Mouse (Mus musculus) heart, embryonic 14.5 days (tissue): ENCODE measurements around the gene Hdac1. TPM values are rescaled to one million over a fixed set of nuclear protein-coding genes. Genes with fewer than 3 reads are reported as not detected.

Experiments used
- ATAC-seq: fragments of 200-750 bp; cut with Nextera tagmentation; 2 replicates; pipeline ENCODE4 v1.8.0; 2017; ENCODE audit warnings: low read depth, moderate TSS enrichment; ENCODE audit not compliant: insufficient number of reproducible peaks, insufficient read depth, low FRiP score
- H3K27ac ChIP-seq, 2 experiments: fragments of 200-500 bp in 1 of 2; fragments of 300-500 bp in 1 of 2; sonication (generic) in 1 of 2; replicated peaks in 1 of 2; 2 replicates each; pipeline ENCODE4 v1.5.1; 2012 to 2014; ENCODE audit warnings: low read depth in 2 of 2, low read length in 2 of 2, control low read depth in 1 of 2, mild to moderate bottlenecking in 1 of 2, mixed read lengths in 1 of 2; ENCODE audit not compliant: control insufficient read depth in 1 of 2, insufficient read depth in 1 of 2
- H3K27me3 ChIP-seq: fragments of 300-500 bp; sonication (generic); 2 replicates; pipeline ENCODE4 v1.6.1; 2014; ENCODE audit warnings: mild to moderate bottlenecking, low read length, control low read depth; ENCODE audit not compliant: control insufficient read depth, insufficient read depth
- H3K36me3 ChIP-seq: fragments of 300-500 bp; sonication (generic); 2 replicates; pipeline ENCODE4 v1.6.1; 2014; ENCODE audit warnings: mild to moderate bottlenecking, control low read depth, low read length, mixed read lengths; ENCODE audit not compliant: control insufficient read depth, insufficient read depth
- H3K4me1 ChIP-seq, 2 experiments: fragments of 200-500 bp in 1 of 2; fragments of 300-500 bp in 1 of 2; sonication (generic) in 1 of 2; 2 replicates each; pipeline ENCODE4 v1.6.1; 2012 to 2014; ENCODE audit warnings: low read length in 2 of 2, control low read depth in 1 of 2, mixed read lengths in 1 of 2; ENCODE audit not compliant: control insufficient read depth in 2 of 2, insufficient read depth in 2 of 2
- H3K4me2 ChIP-seq: fragments of 300-500 bp; sonication (generic); 2 replicates; pipeline ENCODE4 v1.6.1; 2014; ENCODE audit warnings: mild to moderate bottlenecking, low read length
- H3K4me3 ChIP-seq, 2 experiments: fragments of 200-500 bp in 1 of 2; fragments of 300-500 bp in 1 of 2; sonication (generic) in 1 of 2; 2 replicates each; pipeline ENCODE4 v1.5.1; 2012 to 2014; ENCODE audit warnings: low read length in 2 of 2, mild to moderate bottlenecking in 2 of 2, control low read depth in 1 of 2, low read depth in 1 of 2, moderate library complexity in 1 of 2; ENCODE audit not compliant: control insufficient read depth in 1 of 2, insufficient read depth in 1 of 2
- H3K9ac ChIP-seq: fragments of 300-500 bp; sonication (generic); 2 replicates; pipeline ENCODE4 v1.6.1; 2014; ENCODE audit warnings: mild to moderate bottlenecking, low read length
- H3K9me3 ChIP-seq: fragments of 300-500 bp; sonication (generic); 2 replicates; pipeline ENCODE4 v1.6.1; 2016; ENCODE audit warnings: low read length, control low read depth; ENCODE audit not compliant: control insufficient read depth
- WGBS: fragments of 180-500 bp; shearing (Covaris S2); extraction: QIAGEN DNeasy Blood & Tissue Kit; methylation state at CpG from one replicate; pipeline ENCODE4 v1.1.7; 2014; 5-methylcytosine and 5-hydroxymethylcytosine counted together
- microRNA-seq: library from miRNA; unstranded; fragments of <30 nt; microRNA quantifications from one replicate; pipeline ENCODE4, GENCODE M21; 2016
- polyA plus RNA-seq: library from polyadenylated mRNA; unstranded; fragments of >200 nt; fragmentation: Nextera tagmentation; extraction: Ambion mirVana; gene quantifications from 2 replicates; pipeline ENCODE4 v1.2.1, GENCODE M21; 2014

Gene Hdac1
- polyA plus RNA-seq, 1 experiment from 2014 or later: 124 TPM

- H3K9me3 ChIP-seq: no peaks in the 10 kb centered on the region
- H3K4me1 ChIP-seq: peaks cover 7 to 11% of the 10 kb centered on the region in 2 experiments; a peak in 3 of 4 replicates
- H3K9ac ChIP-seq: peak within 1 kb of the TSS; percentile 4
- peak within 1 kb of the TSS; percentile 74 for H3K4me2 ChIP-seq
- peak within 1 kb of the TSS; percentile 29 to 38 for H3K4me3 ChIP-seq
- 4% methylated on average over 68 of the region's 70 CpGs for WGBS
- peaks cover 32% of the 10 kb centered on the region for H3K36me3 ChIP-seq
- H3K27ac ChIP-seq: no peak within 1 kb of the TSS
- ATAC-seq: 0 out of 2 replicates have a peak, but pooled peaks have one; percentile 41
- H3K27me3 ChIP-seq: peaks cover 20% of the 10 kb centered on the region
Observed at GRCm38 (mm10) chr4:129490972-129491880, 51.3 kb downstream of the Hdac1 start, which contains the start of the genes Tssk3 and Fam229a. Tssk3 (minus strand) TSS chr4:129491022. Fam229a (plus strand) TSS chr4:129491190.

GRCm38 (mm10) chr4:129481090-129481489 is 61.4 kb downstream of the Hdac1 start:
- WGBS: 80% methylated on average over 1 of the region's 1 CpGs
- Histone ChIP-seq H3K36me3 (peaks cover 98% of the 10 kb centered on the region), H3K9ac (no peak overlapping the region), H3K4me3 (no peak overlapping the region), H3K9me3 (no peaks in the 10 kb centered on the region), H3K27ac (no peak overlapping the region), H3K4me1 (no peaks in the 10 kb centered on the region), H3K27me3 (no peaks in the 10 kb centered on the region), H3K4me2 (no peak overlapping the region)
- ATAC-seq: no peak

- WGBS: 89% methylated on average over 3 of the region's 3 CpGs
- Histone ChIP-seq H3K4me1 (no peaks in the 10 kb centered on the region), H3K9ac (no peak overlapping the region), H3K36me3 (peaks cover 98% of the 10 kb centered on the region), H3K4me2 (no peak overlapping the region), H3K9me3 (no peaks in the 10 kb centered on the region), H3K27ac (no peak overlapping the region), H3K27me3 (no peaks in the 10 kb centered on the region), H3K4me3 (no peak overlapping the region)
- ATAC-seq: no peak
Observed at GRCm38 (mm10) chr4:129479863-129480262, 62.6 kb downstream of the Hdac1 start.

- H3K4me1 ChIP-seq: no peaks in the 10 kb centered on the region
- no peak overlapping the region for H3K9ac ChIP-seq
- H3K27ac ChIP-seq: no peak overlapping the region
- H3K9me3 ChIP-seq: no peaks in the 10 kb centered on the region
- H3K27me3 ChIP-seq: no peaks in the 10 kb centered on the region
- no peak overlapping the region for H3K4me3 ChIP-seq
- no peak for ATAC-seq
- 93% methylated on average over 11 of the region's 11 CpGs for WGBS
- no peak overlapping the region for H3K4me2 ChIP-seq
- H3K36me3 ChIP-seq: peaks cover 95% of the 10 kb centered on the region
Observed at GRCm38 (mm10) chr4:129476047-129476446, 66.5 kb downstream of the Hdac1 start.

Small RNAs within 50 kb of the gene (microRNA-seq; reads per million reads assigned to microRNA genes)
- gene Mir8119: not detected

Other genes with a start within 250 kb of the Hdac1 start
- 256 and 263 TPM in 2 replicates for gene Rbbp4, start 207.3 kb downstream of the Hdac1 start, polyA plus RNA-seq
- 45.5 and 48.1 TPM in 2 replicates for gene Zbtb8os, start 207.0 kb downstream of the Hdac1 start, polyA plus RNA-seq
- 9.0 TPM in 2 replicates for gene Zbtb8a, start 164.6 kb downstream of the Hdac1 start, polyA plus RNA-seq
- gene Zbtb8b, start 101.9 kb downstream of the Hdac1 start, polyA plus RNA-seq: 5.0 and 5.6 TPM in 2 replicates
- gene Bsdc1, start 81.1 kb downstream of the Hdac1 start, polyA plus RNA-seq: 23.2 and 25.5 TPM in 2 replicates
- not detected in 2 replicates for gene Tssk3, start 51.7 kb downstream of the Hdac1 start, polyA plus RNA-seq
- not detected in 2 replicates for gene Fam229a, start 51.5 kb downstream of the Hdac1 start, polyA plus RNA-seq
- 301 and 313 TPM in 2 replicates for gene Marcksl1, start 29.1 kb downstream of the Hdac1 start, polyA plus RNA-seq
- gene Lck, start 30.9 kb upstream of the Hdac1 start, polyA plus RNA-seq: 2.6 and 3.2 TPM in 2 replicates
- 5.3 and 5.6 TPM in 2 replicates for gene Fam167b, start 35.8 kb upstream of the Hdac1 start, polyA plus RNA-seq
- gene Eif3i, start 57.9 kb upstream of the Hdac1 start, polyA plus RNA-seq: 192 and 207 TPM in 2 replicates
- 158 and 179 TPM in 2 replicates for gene Tmem234, start 58.0 kb upstream of the Hdac1 start, polyA plus RNA-seq
- gene Dcdc2b, start 71.5 kb upstream of the Hdac1 start, polyA plus RNA-seq: 1.1 and 2.6 TPM in 2 replicates
- gene Iqcc, start 76.4 kb upstream of the Hdac1 start, polyA plus RNA-seq: 24.1 and 25.1 TPM in 2 replicates
- 49.8 and 53.3 TPM in 2 replicates for gene Ccdc28b, start 81.2 kb upstream of the Hdac1 start, polyA plus RNA-seq
- gene Txlna, start 98.4 kb upstream of the Hdac1 start, polyA plus RNA-seq: 51.5 and 56.4 TPM in 2 replicates
- 11.5 and 14.2 TPM in 2 replicates for gene Kpna6, start 130.1 kb upstream of the Hdac1 start, polyA plus RNA-seq
- gene Tmem39b, start 154.1 kb upstream of the Hdac1 start, polyA plus RNA-seq: 7.1 and 13.4 TPM in 2 replicates
- 69.6 and 74.0 TPM in 2 replicates for gene Khdrbs1, start 199.6 kb upstream of the Hdac1 start, polyA plus RNA-seq